16 mouse cellular contexts compared by ENCODE assay signal in genomic region chr16:22593907-22594306, GRCm38 (mm10).
A peak's percentile ranks its signal among the peaks of the same experiment; 100 is the strongest.
DNase-seq lines count a peak whose midpoint lies in the region; TF ChIP-seq lines count a peak whose summit lies in the region.
"Had no signal": no experiment of that assay in that cellular context is flagged by ENCODE, and none has a peak within 500 bp of the region (broad histone marks: within the 10 kb centered on the region; RNA-seq: fewer than 3 reads in every experiment).

No protein-coding gene starts in this region.

- peak; percentile 31; the same call in 1 of the 2 replicates for TF ChIP-seq CTCF in gastrocnemius, adult 2 months (IDR thresholded peaks at IDR 0.05)
- TF ChIP-seq CTCF in layer of hippocampus, adult 2 months (conservative IDR thresholded peaks at IDR 0.05) = peak; percentile 69

- intact Hi-C loops in gastrocnemius, adult 2 months (cut with DNase I) = no loop called here

- no peak for DNase-seq in gastrocnemius, adult 2 months
- no peak for DNase-seq in gastrocnemius, postnatal 25 days
- DNase-seq in layer of hippocampus, adult 2 months (ENCODE audit: low spot score in 2 of 2) = no peak
- no peak for DNase-seq in layer of hippocampus, adult 18-20 months (ENCODE audit: low spot score in 2 of 2)
- peak; percentile 27 for DNase-seq in thymus, postnatal 0 days (ENCODE audit: low spot score)
- no peak for DNase-seq in thymus, postnatal 10 days (ENCODE audit: low spot score in 2 of 2)
- peak; percentile 8 for DNase-seq in thymus, postnatal 25 days
- DNase-seq in cerebellum, adult 11 months = no peak
- DNase-seq: cerebellum, adult 18-20 months; embryo, embryonic 11 days; right cerebral cortex, adult 18-20 months had no signal

- H3K4me3 ChIP-seq in gastrocnemius, adult 2 months = no peak overlapping the region
- H3K4me3 ChIP-seq in layer of hippocampus, adult 2 months = no peak overlapping the region
- H3K4me3 ChIP-seq: hindbrain, embryonic 10.5 days; kidney, embryonic 15.5 days; limb, embryonic 13.5 days; midbrain, embryonic 15.5 days; neural tube, embryonic 13.5 days had no signal

- no peak overlapping the region for H3K27ac ChIP-seq in gastrocnemius, adult 2 months
- H3K27ac ChIP-seq in layer of hippocampus, adult 2 months = 0 out of 2 replicates have a peak overlapping the region, but pooled peaks have one; percentile 9
- H3K27ac ChIP-seq: hindbrain, embryonic 10.5 days; kidney, embryonic 15.5 days; limb, embryonic 13.5 days; midbrain, embryonic 15.5 days; neural tube, embryonic 13.5 days had no signal

Comparison
In these comparisons a context has a peak if more than half of its experiments do, and no peak if none do; other contexts are left out.
1. DNase-seq: peak in thymus, postnatal 0 days (single experiment) and thymus, postnatal 25 days (single experiment); none in gastrocnemius, adult 2 months (single experiment), gastrocnemius, postnatal 25 days (single experiment), layer of hippocampus, adult 2 months (0 of 2), layer of hippocampus, adult 18-20 months (0 of 2), thymus, postnatal 10 days (0 of 2) and cerebellum, adult 11 months (single experiment).